Mouse (Mus musculus): ENCODE data around the gene Myo1d. TPM values are rescaled to one million over a fixed set of nuclear protein-coding genes. Genes with fewer than 3 reads are reported as not detected.

Myo1d gene
- polyA plus RNA-seq, 1 experiment, result 11.5 TPM

GRCm38 (mm10) chr11:80767320-80767617 is 12.6 kb downstream of the Myo1d start:
- TF ChIP-seq CTCF (IDR thresholded peaks at IDR 0.05; ENCODE audit: extremely low read depth, insufficient read depth, low read length) (no peak), POLR2A (IDR thresholded peaks at IDR 0.05; ENCODE audit: extremely low read depth, insufficient read depth, low read length) (no peak)
- Histone ChIP-seq H3K27ac (ENCODE audit: insufficient read depth, low read length) (no peak overlapping the region), H3K4me3 (ENCODE audit: insufficient read depth, low read length) (no peak overlapping the region), H3K4me1 (ENCODE audit: control insufficient read depth, insufficient read depth, low read length) (no peaks in the 10 kb centered on the region)

GRCm38 (mm10) chr11:80766472-80767319 is 13.1 kb downstream of the Myo1d start:
- no peak for TF ChIP-seq CTCF (IDR thresholded peaks at IDR 0.05; ENCODE audit: extremely low read depth, insufficient read depth, low read length)
- TF ChIP-seq POLR2A (IDR thresholded peaks at IDR 0.05; ENCODE audit: extremely low read depth, insufficient read depth, low read length), result no peak
- Histone ChIP-seq H3K4me1 (ENCODE audit: control insufficient read depth, insufficient read depth, low read length) (no peaks in the 10 kb centered on the region), H3K27ac (ENCODE audit: insufficient read depth, low read length) (no peak overlapping the region), H3K4me3 (ENCODE audit: insufficient read depth, low read length) (no peak overlapping the region)

GRCm38 (mm10) chr11:80766068-80766467 is 13.8 kb downstream of the Myo1d start:
- Histone ChIP-seq H3K4me1 (ENCODE audit: control insufficient read depth, insufficient read depth, low read length) (no peaks in the 10 kb centered on the region), H3K27ac (ENCODE audit: insufficient read depth, low read length) (no peak overlapping the region), H3K4me3 (ENCODE audit: insufficient read depth, low read length) (no peak overlapping the region)
- no peak for TF ChIP-seq POLR2A (IDR thresholded peaks at IDR 0.05; ENCODE audit: extremely low read depth, insufficient read depth, low read length)
- TF ChIP-seq CTCF (IDR thresholded peaks at IDR 0.05; ENCODE audit: extremely low read depth, insufficient read depth, low read length), result no peak

GRCm38 (mm10) chr11:80762066-80762465 is 17.8 kb downstream of the Myo1d start:
- no peak for TF ChIP-seq CTCF (IDR thresholded peaks at IDR 0.05; ENCODE audit: extremely low read depth, insufficient read depth, low read length)
- TF ChIP-seq POLR2A (IDR thresholded peaks at IDR 0.05; ENCODE audit: extremely low read depth, insufficient read depth, low read length), result no peak
- Histone ChIP-seq H3K4me3 (ENCODE audit: insufficient read depth, low read length) (no peak overlapping the region), H3K4me1 (ENCODE audit: control insufficient read depth, insufficient read depth, low read length) (no peaks in the 10 kb centered on the region), H3K27ac (ENCODE audit: insufficient read depth, low read length) (no peak overlapping the region)

- H3K4me3 ChIP-seq (ENCODE audit: insufficient read depth, low read length), result no peak overlapping the region
- no peak overlapping the region for H3K27ac ChIP-seq (ENCODE audit: insufficient read depth, low read length)
- no peak for TF ChIP-seq POLR2A (IDR thresholded peaks at IDR 0.05; ENCODE audit: extremely low read depth, insufficient read depth, low read length)
- no peak for TF ChIP-seq CTCF (IDR thresholded peaks at IDR 0.05; ENCODE audit: extremely low read depth, insufficient read depth, low read length)
- H3K4me1 ChIP-seq (ENCODE audit: control insufficient read depth, insufficient read depth, low read length), result no peaks in the 10 kb centered on the region
Measured at GRCm38 (mm10) chr11:80761285-80761974, 18.4 kb downstream of the Myo1d start.

GRCm38 (mm10) chr11:80759023-80759422 is 20.8 kb downstream of the Myo1d start:
- Histone ChIP-seq H3K27ac (ENCODE audit: insufficient read depth, low read length) (no peak overlapping the region), H3K4me1 (ENCODE audit: control insufficient read depth, insufficient read depth, low read length) (no peaks in the 10 kb centered on the region), H3K4me3 (ENCODE audit: insufficient read depth, low read length) (no peak overlapping the region)
- TF ChIP-seq CTCF (IDR thresholded peaks at IDR 0.05; ENCODE audit: extremely low read depth, insufficient read depth, low read length), result no peak
- TF ChIP-seq POLR2A (IDR thresholded peaks at IDR 0.05; ENCODE audit: extremely low read depth, insufficient read depth, low read length), result no peak

GRCm38 (mm10) chr11:80754201-80754600 is 25.6 kb downstream of the Myo1d start:
- no peak for TF ChIP-seq CTCF (IDR thresholded peaks at IDR 0.05; ENCODE audit: extremely low read depth, insufficient read depth, low read length)
- Histone ChIP-seq H3K4me3 (ENCODE audit: insufficient read depth, low read length) (no peak overlapping the region), H3K27ac (ENCODE audit: insufficient read depth, low read length) (no peak overlapping the region), H3K4me1 (ENCODE audit: control insufficient read depth, insufficient read depth, low read length) (no peaks in the 10 kb centered on the region)

- Histone ChIP-seq H3K4me1 (ENCODE audit: control insufficient read depth, insufficient read depth, low read length) (peaks cover 3% of the 10 kb centered on the region), H3K4me3 (ENCODE audit: insufficient read depth, low read length) (no peak overlapping the region)
Measured at GRCm38 (mm10) chr11:80751168-80751567, 28.7 kb downstream of the Myo1d start.

GRCm38 (mm10) chr11:80749187-80749586 is 30.6 kb downstream of the Myo1d start:
- no peak overlapping the region for H3K4me3 ChIP-seq (ENCODE audit: insufficient read depth, low read length)

More at GRCm38 (mm10) chr11:80751168-80751567, 28.7 kb downstream of the Myo1d start:
- no peak overlapping the region for H3K27ac ChIP-seq (ENCODE audit: insufficient read depth, low read length)
- TF ChIP-seq CTCF (IDR thresholded peaks at IDR 0.05; ENCODE audit: extremely low read depth, insufficient read depth, low read length) (no peak), POLR2A (IDR thresholded peaks at IDR 0.05; ENCODE audit: extremely low read depth, insufficient read depth, low read length) (no peak)

GRCm38 (mm10) chr11:80745426-80745825 is 34.4 kb downstream of the Myo1d start:
- TF ChIP-seq POLR2A (IDR thresholded peaks at IDR 0.05; ENCODE audit: extremely low read depth, insufficient read depth, low read length) (no peak), CTCF (IDR thresholded peaks at IDR 0.05; ENCODE audit: extremely low read depth, insufficient read depth, low read length) (no peak)
- Histone ChIP-seq H3K4me1 (ENCODE audit: control insufficient read depth, insufficient read depth, low read length) (peaks cover 3% of the 10 kb centered on the region), H3K27ac (ENCODE audit: insufficient read depth, low read length) (no peak overlapping the region), H3K4me3 (ENCODE audit: insufficient read depth, low read length) (no peak overlapping the region)

More at GRCm38 (mm10) chr11:80749187-80749586, 30.6 kb downstream of the Myo1d start:
- Histone ChIP-seq H3K4me1 (ENCODE audit: control insufficient read depth, insufficient read depth, low read length) (peaks cover 3% of the 10 kb centered on the region), H3K27ac (ENCODE audit: insufficient read depth, low read length) (no peak overlapping the region)
- no peak for TF ChIP-seq CTCF (IDR thresholded peaks at IDR 0.05; ENCODE audit: extremely low read depth, insufficient read depth, low read length)
- no peak for TF ChIP-seq POLR2A (IDR thresholded peaks at IDR 0.05; ENCODE audit: extremely low read depth, insufficient read depth, low read length)
